Mouse (Mus musculus): Measurements from ENCODE around the gene Gm10337.

DNA sequence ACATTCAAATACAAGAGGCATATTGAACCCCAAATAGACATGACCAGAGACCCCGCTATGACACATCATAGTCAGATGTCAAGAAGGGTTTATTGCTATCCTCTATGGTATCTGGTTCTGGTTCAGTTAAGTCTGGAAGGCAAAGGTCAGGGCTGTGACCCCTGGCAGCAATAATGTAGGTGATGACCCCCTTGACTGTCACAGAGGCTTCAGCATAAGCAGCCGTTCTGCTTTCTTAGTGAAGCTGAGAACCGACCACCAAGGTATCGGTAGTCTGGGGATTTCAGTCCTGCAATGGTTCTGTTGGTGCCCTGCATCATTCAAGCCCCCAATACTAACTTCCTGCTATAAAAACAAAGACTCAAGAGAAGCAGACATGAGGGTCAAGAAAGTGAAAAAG is 28.1 kb downstream of the Gm10337 start:
- TF ChIP-seq CTCF (IDR thresholded peaks at IDR 0.05; ENCODE audit: low read depth), result no peak
- TF ChIP-seq EP300 (IDR thresholded peaks at IDR 0.05; ENCODE audit: low read depth), result no peak

Data from liver, embryonic 14.5 days (tissue).